Mouse (Mus musculus) heart, embryonic 13.5 days (tissue): ENCODE data around the gene Inka1. TPM values are rescaled to one million over a fixed set of nuclear protein-coding genes. Genes with fewer than 3 reads are reported as not detected.

Experiments used
- ATAC-seq: fragments of 200-750 bp; cut with Nextera tagmentation; 2 replicates; pipeline ENCODE4 v1.8.0; 2017; ENCODE audit warnings: moderate TSS enrichment; ENCODE audit not compliant: insufficient number of reproducible peaks, low FRiP score, low TSS enrichment; ENCODE audit errors: extremely low read depth
- H3K27ac ChIP-seq: fragments of 300-500 bp; sonication (generic); replicated peaks from 2 replicates; pipeline ENCODE4 v1.5.1; 2015; ENCODE audit warnings: moderate library complexity, mild to moderate bottlenecking, inconsistent platforms
- H3K27me3 ChIP-seq: fragments of 300-500 bp; sonication (generic); replicated peaks from 2 replicates; pipeline ENCODE4 v1.6.1; 2015; ENCODE audit warnings: mild to moderate bottlenecking, inconsistent platforms
- H3K36me3 ChIP-seq: fragments of 300-500 bp; sonication (generic); 2 replicates; pipeline ENCODE4 v1.6.1; 2015; ENCODE audit warnings: mild to moderate bottlenecking, inconsistent platforms
- H3K4me1 ChIP-seq: fragments of 300-500 bp; sonication (generic); 2 replicates; pipeline ENCODE4 v1.6.1; 2015; ENCODE audit warnings: inconsistent platforms
- H3K4me2 ChIP-seq: fragments of 300-500 bp; sonication (generic); 2 replicates; pipeline ENCODE4 v1.6.1; 2015; ENCODE audit warnings: inconsistent platforms, mild to moderate bottlenecking, moderate library complexity
- H3K4me3 ChIP-seq: fragments of 300-500 bp; sonication (generic); 2 replicates; pipeline ENCODE4 v1.5.1; 2015; ENCODE audit warnings: moderate library complexity, mild to moderate bottlenecking, inconsistent platforms
- H3K9ac ChIP-seq: fragments of 300-500 bp; sonication (generic); 2 replicates; pipeline ENCODE4 v1.6.1; 2015; ENCODE audit warnings: inconsistent platforms, mild to moderate bottlenecking, moderate library complexity
- H3K9me3 ChIP-seq: fragments of 300-500 bp; sonication (generic); 2 replicates; pipeline ENCODE4 v1.6.1; 2016; ENCODE audit warnings: inconsistent platforms
- WGBS: fragments of 180-500 bp; shearing (Covaris S2); methylation state at CpG from one replicate; pipeline ENCODE4 v1.1.7; 2015; ENCODE audit warnings: mixed read lengths; 5-methylcytosine and 5-hydroxymethylcytosine counted together
- polyA plus RNA-seq: library from polyadenylated mRNA; unstranded; fragments of >200 nt; fragmentation: Nextera tagmentation; extraction: Ambion mirVana; gene quantifications from 2 replicates; pipeline ENCODE4 v1.2.1, GENCODE M21; 2015

Gene Inka1
- polyA plus RNA-seq, 1 experiment from 2014 or later, result 50.6 TPM

- Histone ChIP-seq H3K4me1 (peaks cover 23% of the 10 kb centered on the region), H3K27ac (peak overlapping the region; percentile 68), H3K27me3 (no peaks in the 10 kb centered on the region), H3K4me3 (peak overlapping the region; percentile 72), H3K4me2 (peak overlapping the region; percentile 90), H3K9ac (peak overlapping the region; percentile 85), H3K9me3 (no peaks in the 10 kb centered on the region), H3K36me3 (0 out of 2 replicates have a peak, but pooled peaks cover 3% of the 10 kb centered on the region)
- ATAC-seq, result peak; percentile 55; the same call in 1 of the 2 replicates
- 19% methylated on average over 45 of the region's 45 CpGs for WGBS
Observed at GRCm38 (mm10) chr9:107950460-107951355, 35.0 kb downstream of the Inka1 start.

GRCm38 (mm10) chr9:107949922-107950235, 35.8 kb downstream of the Inka1 start, which contains the start of gene Traip:
Gene Traip, plus strand, starts transcription at chr9:107950136.
- H3K36me3 ChIP-seq, result no peaks in the 10 kb centered on the region
- WGBS, result 91% methylated on average over 10 of the region's 10 CpGs
- H3K4me2 ChIP-seq, result peak within 1 kb of the TSS; percentile 90
- H3K9me3 ChIP-seq, result no peaks in the 10 kb centered on the region
- peak within 1 kb of the TSS; percentile 68 for H3K27ac ChIP-seq
- no peaks in the 10 kb centered on the region for H3K27me3 ChIP-seq
- no peak for ATAC-seq
- peaks cover 18% of the 10 kb centered on the region for H3K4me1 ChIP-seq
- peak within 1 kb of the TSS; percentile 72 for H3K4me3 ChIP-seq
- H3K9ac ChIP-seq, result peak within 1 kb of the TSS; percentile 85

GRCm38 (mm10) chr9:107949184-107949921, 36.3 kb downstream of the Inka1 start:
- Histone ChIP-seq H3K27ac (no peak overlapping the region), H3K36me3 (no peaks in the 10 kb centered on the region), H3K9me3 (no peaks in the 10 kb centered on the region), H3K4me3 (no peak overlapping the region), H3K4me1 (peaks cover 18% of the 10 kb centered on the region), H3K4me2 (no peak overlapping the region), H3K27me3 (no peaks in the 10 kb centered on the region), H3K9ac (0 out of 2 replicates have a peak overlapping the region, but pooled peaks have one; percentile 1)
- no peak for ATAC-seq
- 76% methylated on average over 13 of the region's 13 CpGs for WGBS

DNA sequence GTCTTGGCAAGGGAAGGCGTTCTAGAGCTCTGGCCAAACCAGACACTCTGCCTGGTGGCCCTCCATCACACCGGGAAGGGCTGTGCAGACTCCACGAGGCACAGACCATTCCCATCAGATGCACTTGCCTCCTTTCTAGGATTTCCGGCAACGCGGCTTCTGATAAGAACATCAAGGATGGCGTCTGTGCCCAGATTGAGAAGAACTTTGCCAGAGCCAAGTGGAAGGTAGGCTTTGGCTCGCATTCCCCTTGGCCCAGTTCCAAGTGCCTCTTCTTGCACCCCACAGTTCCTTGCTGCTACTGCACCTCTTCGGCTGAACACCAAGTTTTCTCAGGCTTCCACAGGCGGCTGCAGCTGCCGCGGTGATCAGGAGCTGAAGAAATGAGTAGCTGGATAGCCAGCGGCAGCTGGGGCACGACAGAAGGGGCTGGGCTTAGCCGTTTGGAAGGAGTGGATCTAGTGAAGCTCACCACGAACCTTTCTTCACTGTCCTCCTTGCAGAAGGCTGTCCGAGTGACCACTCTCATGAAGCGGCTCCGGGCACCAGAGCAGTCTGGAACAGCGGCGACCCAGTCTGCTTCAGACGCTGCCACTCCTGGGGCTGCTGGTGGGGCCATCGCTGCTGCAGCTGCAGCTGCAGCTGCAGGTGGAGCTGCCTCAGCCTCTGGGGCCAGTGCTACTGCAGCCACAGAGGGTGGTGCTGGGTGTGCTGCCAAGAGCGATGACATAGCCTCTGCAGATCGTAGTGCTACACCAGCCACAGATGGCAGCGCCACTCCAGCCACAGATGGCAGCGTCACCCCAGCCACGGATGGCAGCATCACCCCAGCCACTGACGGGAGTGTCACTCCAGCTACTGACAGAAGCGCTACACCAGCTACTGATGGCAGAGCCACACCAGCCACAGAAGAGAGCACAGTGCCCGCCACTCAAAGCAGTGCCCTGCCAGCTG, 38.2 kb downstream of the Inka1 start:
- Histone ChIP-seq H3K9me3 (no peaks in the 10 kb centered on the region), H3K9ac (no peak overlapping the region), H3K4me2 (no peak overlapping the region), H3K4me1 (peaks cover 18% of the 10 kb centered on the region), H3K36me3 (no peaks in the 10 kb centered on the region), H3K27ac (no peak overlapping the region), H3K4me3 (no peak overlapping the region), H3K27me3 (no peaks in the 10 kb centered on the region)
- WGBS, result 77% methylated on average over 31 of the region's 31 CpGs
- ATAC-seq, result no peak

DNA sequence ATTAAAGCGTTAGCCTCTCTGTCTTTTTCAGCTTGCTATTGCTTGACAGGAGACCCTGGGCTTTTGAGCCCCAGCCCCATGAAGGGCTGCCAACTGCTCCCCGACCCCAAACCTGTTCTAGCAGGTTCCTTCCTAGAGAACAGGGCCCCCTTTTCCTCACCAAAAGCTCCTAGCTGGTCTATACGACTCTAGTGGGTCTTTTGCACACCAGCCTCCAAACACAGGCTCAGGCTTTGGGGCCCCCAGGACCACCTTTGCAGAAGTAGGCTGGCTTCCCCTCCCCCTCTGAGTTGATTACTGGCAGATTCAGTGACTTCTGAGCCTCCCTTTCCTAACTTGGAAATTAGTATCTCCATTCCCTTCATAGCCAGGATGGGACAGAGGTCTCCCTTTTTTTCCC, 48.8 kb downstream of the Inka1 start:
- Histone ChIP-seq H3K9me3 (no peaks in the 10 kb centered on the region), H3K27ac (no peak overlapping the region), H3K9ac (no peak overlapping the region), H3K4me2 (no peak overlapping the region), H3K4me3 (peak overlapping the region; percentile 58; the same call in 1 of the 2 replicates), H3K36me3 (no peaks in the 10 kb centered on the region), H3K27me3 (peaks cover 83% of the 10 kb centered on the region), H3K4me1 (peaks cover 13% of the 10 kb centered on the region)
- WGBS, result 22% methylated on average over 3 of the region's 3 CpGs
- no peak for ATAC-seq

- H3K27me3 ChIP-seq, result peaks cover 83% of the 10 kb centered on the region
- H3K4me2 ChIP-seq, result peak overlapping the region; percentile 93
- H3K9ac ChIP-seq, result peak overlapping the region; percentile 77
- H3K9me3 ChIP-seq, result no peaks in the 10 kb centered on the region
- ATAC-seq, result no peak
- peaks cover 13% of the 10 kb centered on the region for H3K4me1 ChIP-seq
- H3K36me3 ChIP-seq, result no peaks in the 10 kb centered on the region
- H3K27ac ChIP-seq, result no peak overlapping the region
- H3K4me3 ChIP-seq, result peak overlapping the region; percentile 58
- 2% methylated on average over 29 of the region's 29 CpGs for WGBS
Observed at GRCm38 (mm10) chr9:107936215-107936822, 49.4 kb downstream of the Inka1 start.

- no peaks in the 10 kb centered on the region for H3K9me3 ChIP-seq
- peak overlapping the region; percentile 58 for H3K4me3 ChIP-seq
Observed at GRCm38 (mm10) chr9:107935790-107936214, 49.9 kb downstream of the Inka1 start.

DNA sequence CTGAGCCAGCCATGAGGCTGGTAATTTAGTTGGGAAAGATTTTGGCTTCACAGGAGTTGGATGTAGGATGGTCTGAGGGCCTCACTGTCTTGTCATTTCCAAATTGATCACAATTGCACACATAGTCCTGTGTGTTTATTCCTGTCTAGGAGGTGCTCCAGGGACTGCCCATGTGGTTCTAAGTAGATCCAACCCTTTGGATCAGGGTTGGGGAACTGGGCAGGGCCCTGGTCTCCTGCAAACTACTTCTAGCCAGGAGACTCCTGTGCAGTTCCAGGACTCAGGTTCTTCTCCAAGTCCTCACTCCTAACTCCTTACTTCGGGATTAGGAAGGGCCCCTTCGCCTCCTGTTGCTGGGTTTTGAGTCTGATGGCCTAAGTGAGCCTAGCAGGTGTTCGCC, 50.3 kb downstream of the Inka1 start, which contains the start of gene Camkv:
Camkv (plus strand) TSS at position 301 of the 400 bp plus-strand sequence.
- 24% methylated on average over 3 of the region's 3 CpGs for WGBS
- Histone ChIP-seq H3K27me3 (peaks cover 78% of the 10 kb centered on the region), H3K4me3 (peak within 1 kb of the TSS; percentile 58), H3K4me1 (peaks cover 13% of the 10 kb centered on the region), H3K9me3 (no peaks in the 10 kb centered on the region), H3K27ac (no peak within 1 kb of the TSS), H3K4me2 (peak within 1 kb of the TSS; percentile 93), H3K9ac (peak within 1 kb of the TSS; percentile 77), H3K36me3 (no peaks in the 10 kb centered on the region)
- no peak for ATAC-seq

More at GRCm38 (mm10) chr9:107935790-107936214, 49.9 kb downstream of the Inka1 start:
- Histone ChIP-seq H3K9ac (peak overlapping the region; percentile 77), H3K4me1 (peaks cover 13% of the 10 kb centered on the region), H3K4me2 (peak overlapping the region; percentile 93), H3K27me3 (peaks cover 81% of the 10 kb centered on the region), H3K27ac (no peak overlapping the region), H3K36me3 (no peaks in the 10 kb centered on the region)
- 0% methylated on average over 39 of the region's 41 CpGs for WGBS
- ATAC-seq, result no peak
